Mouse (Mus musculus): ENCODE measurements around the gene Ddx11.
A peak's percentile ranks its signal among the peaks of the same experiment; 100 is the strongest.

Ddx11 gene

DNA sequence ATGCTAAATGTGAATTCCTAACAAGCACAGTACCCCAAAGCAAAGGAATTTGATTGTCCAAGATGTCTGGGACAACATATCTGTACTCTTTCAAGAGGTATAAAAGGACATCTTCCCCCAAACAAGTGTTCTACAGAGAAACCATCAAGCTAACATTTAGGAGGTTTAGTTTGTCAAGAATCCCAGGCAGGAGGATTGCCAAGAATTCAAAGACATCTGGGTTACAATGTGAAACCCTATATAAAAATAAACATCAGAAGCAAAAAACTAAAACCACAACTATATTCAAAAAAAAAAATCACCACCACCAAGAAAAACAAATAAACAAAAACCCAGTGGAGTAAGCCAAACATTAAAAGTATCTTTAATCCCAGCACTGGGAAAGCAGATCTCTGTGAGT is 33.1 kb upstream of the Ddx11 start:
- Histone ChIP-seq H3K36me3 (ENCODE audit: insufficient read depth, low read length) (peaks cover 70% of the 10 kb centered on the region), H3K9me3 (ENCODE audit: low read length) (no peaks in the 10 kb centered on the region), H3K4me1 (replicated peaks; ENCODE audit: low read depth, low read length) (peaks cover 37% of the 10 kb centered on the region), H3K27me3 (ENCODE audit: insufficient read depth, low read length) (no peaks in the 10 kb centered on the region), H3K4me3 (replicated peaks; ENCODE audit: low read length) (no peak overlapping the region)
- no peak for TF ChIP-seq POU5F1 (IDR thresholded peaks at IDR 0.05; ENCODE audit: borderline replicate concordance, low read length)
- TF ChIP-seq NANOG (IDR thresholded peaks at IDR 0.05; ENCODE audit: borderline replicate concordance, low read length) = no peak
- no peak for TF ChIP-seq CTCF (conservative IDR thresholded peaks at IDR 0.05; ENCODE audit: low read length)

- Histone ChIP-seq H3K9me3 (ENCODE audit: low read length) (no peaks in the 10 kb centered on the region), H3K27me3 (ENCODE audit: insufficient read depth, low read length) (no peaks in the 10 kb centered on the region), H3K4me1 (replicated peaks; ENCODE audit: low read depth, low read length) (peaks cover 43% of the 10 kb centered on the region), H3K4me3 (replicated peaks; ENCODE audit: low read length) (no peak overlapping the region), H3K36me3 (ENCODE audit: insufficient read depth, low read length) (peaks cover 66% of the 10 kb centered on the region)
- TF ChIP-seq POU5F1 (IDR thresholded peaks at IDR 0.05; ENCODE audit: borderline replicate concordance, low read length) (no peak), CTCF (conservative IDR thresholded peaks at IDR 0.05; ENCODE audit: low read length) (no peak), NANOG (IDR thresholded peaks at IDR 0.05; ENCODE audit: borderline replicate concordance, low read length) (no peak)
These were observed 31.9 kb upstream of the Ddx11 start for GRCm38 (mm10) chr17:66091392-66091791.

- peaks cover 47% of the 10 kb centered on the region for H3K4me1 ChIP-seq (replicated peaks; ENCODE audit: low read depth, low read length)
- H3K4me3 ChIP-seq (replicated peaks; ENCODE audit: low read length) = no peak overlapping the region
- H3K36me3 ChIP-seq (ENCODE audit: insufficient read depth, low read length) = peaks cover 63% of the 10 kb centered on the region
- TF ChIP-seq POU5F1 (IDR thresholded peaks at IDR 0.05; ENCODE audit: borderline replicate concordance, low read length) (no peak), CTCF (conservative IDR thresholded peaks at IDR 0.05; ENCODE audit: low read length) (no peak), NANOG (IDR thresholded peaks at IDR 0.05; ENCODE audit: borderline replicate concordance, low read length) (no peak)
- H3K9me3 ChIP-seq (ENCODE audit: low read length) = no peaks in the 10 kb centered on the region
- no peaks in the 10 kb centered on the region for H3K27me3 ChIP-seq (ENCODE audit: insufficient read depth, low read length)
These were observed 31.3 kb upstream of the Ddx11 start for GRCm38 (mm10) chr17:66092065-66092464.

- Histone ChIP-seq H3K4me1 (replicated peaks; ENCODE audit: low read depth, low read length) (peaks cover 49% of the 10 kb centered on the region), H3K27me3 (ENCODE audit: insufficient read depth, low read length) (no peaks in the 10 kb centered on the region), H3K4me3 (replicated peaks; ENCODE audit: low read length) (no peak overlapping the region), H3K36me3 (ENCODE audit: insufficient read depth, low read length) (peaks cover 63% of the 10 kb centered on the region), H3K9me3 (ENCODE audit: low read length) (no peaks in the 10 kb centered on the region)
- TF ChIP-seq NANOG (IDR thresholded peaks at IDR 0.05; ENCODE audit: borderline replicate concordance, low read length) = no peak
- no peak for TF ChIP-seq CTCF (conservative IDR thresholded peaks at IDR 0.05; ENCODE audit: low read length)
- TF ChIP-seq POU5F1 (IDR thresholded peaks at IDR 0.05; ENCODE audit: borderline replicate concordance, low read length) = no peak
These were observed 30.7 kb upstream of the Ddx11 start for GRCm38 (mm10) chr17:66092664-66093063.

DNA sequence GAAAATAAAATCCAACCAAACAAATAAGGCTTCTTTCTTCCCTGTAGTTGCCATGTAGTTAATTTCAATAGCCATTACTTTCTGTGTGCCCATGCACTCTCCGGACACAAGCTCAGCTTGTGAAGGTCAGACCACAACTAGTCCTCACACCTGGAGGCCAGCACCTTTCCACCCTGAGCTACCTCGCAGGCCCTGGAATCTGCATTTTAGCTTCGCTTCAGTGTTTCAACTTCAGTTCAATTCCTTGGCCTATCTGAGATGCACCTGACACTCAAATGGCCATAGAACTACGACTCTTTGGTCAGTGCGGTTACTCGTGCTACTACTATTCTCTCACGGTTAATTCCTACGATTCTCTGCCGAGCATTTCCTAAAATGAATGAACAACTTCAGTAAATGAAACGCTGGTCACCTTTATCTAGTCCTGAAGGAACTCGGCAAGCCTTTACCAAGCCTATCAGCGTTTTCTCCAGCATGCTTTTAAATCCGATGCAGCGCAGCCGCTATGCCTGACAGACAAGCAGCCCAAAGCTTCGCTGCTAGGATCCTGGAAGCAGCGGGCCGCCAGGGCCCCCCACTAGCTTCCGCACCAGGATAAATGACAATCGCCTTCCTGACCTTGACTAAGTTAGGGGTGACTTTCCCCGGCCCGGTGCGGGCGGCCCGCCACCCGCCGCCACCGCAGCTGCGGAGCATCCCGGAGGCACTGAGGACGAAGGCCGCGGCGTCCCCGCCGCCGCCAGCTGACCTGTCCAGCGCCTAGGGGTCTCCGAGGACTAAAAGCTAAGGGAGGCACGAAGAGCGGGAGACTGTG is 22.5 kb upstream of the Ddx11 start:
- H3K27me3 ChIP-seq (ENCODE audit: insufficient read depth, low read length) = no peaks in the 10 kb centered on the region
- no peak for TF ChIP-seq POU5F1 (IDR thresholded peaks at IDR 0.05; ENCODE audit: borderline replicate concordance, low read length)
- TF ChIP-seq NANOG (IDR thresholded peaks at IDR 0.05; ENCODE audit: borderline replicate concordance, low read length) = no peak
- TF ChIP-seq CTCF (conservative IDR thresholded peaks at IDR 0.05; ENCODE audit: low read length) = no peak
- H3K4me3 ChIP-seq (replicated peaks; ENCODE audit: low read length) = peak overlapping the region; percentile 98
- H3K36me3 ChIP-seq (ENCODE audit: insufficient read depth, low read length) = peaks cover 20% of the 10 kb centered on the region
- no peaks in the 10 kb centered on the region for H3K9me3 ChIP-seq (ENCODE audit: low read length)
- H3K4me1 ChIP-seq (replicated peaks; ENCODE audit: low read depth, low read length) = peaks cover 65% of the 10 kb centered on the region

DNA sequence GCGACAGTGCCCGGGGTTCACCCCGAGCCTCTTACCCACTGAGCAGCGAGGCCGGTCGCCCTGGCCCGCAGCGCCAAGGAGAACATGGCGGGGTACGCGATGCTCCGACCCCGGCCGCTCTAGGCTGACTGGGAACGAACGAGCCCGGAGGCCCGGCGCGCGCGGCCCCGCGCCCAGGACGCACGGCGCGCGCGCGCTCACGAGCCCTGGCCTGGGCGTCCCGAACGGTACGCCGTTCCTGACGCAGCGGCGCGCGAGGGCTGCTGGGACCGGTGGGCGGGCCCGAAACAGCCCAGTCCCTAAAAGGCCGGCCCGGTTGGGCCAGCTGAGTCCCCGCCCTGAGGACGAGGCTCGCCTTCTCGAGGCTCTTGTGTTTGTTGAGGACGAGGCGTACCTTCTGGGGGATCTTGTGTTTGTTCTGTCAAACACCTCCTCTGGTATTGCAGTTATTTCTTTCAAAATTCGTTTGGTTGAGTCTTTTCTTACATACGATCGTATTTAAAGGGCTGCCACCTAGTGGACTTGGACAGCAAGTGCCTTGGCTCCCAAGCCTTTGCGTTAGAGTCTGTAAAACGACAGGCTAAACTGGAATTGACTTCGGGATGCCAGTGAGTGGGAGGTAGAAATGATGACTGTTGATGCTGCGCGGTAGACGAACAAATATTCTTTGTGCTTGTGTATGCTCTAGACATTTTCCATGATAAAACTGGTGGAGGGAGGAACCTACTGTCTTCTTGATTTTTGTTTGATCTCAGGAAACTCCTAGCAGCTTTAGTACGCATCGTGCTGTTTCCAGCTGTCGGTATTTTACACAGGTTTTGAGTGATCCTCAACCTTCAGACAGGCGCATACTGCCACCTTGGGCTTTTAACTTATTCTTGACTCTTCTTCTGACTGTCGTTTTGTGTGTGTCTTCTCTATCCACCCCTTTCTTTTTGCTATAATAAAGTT is 21.7 kb upstream of the Ddx11 start, which contains the start of gene Ndufv2:
TSS of gene Ndufv2 (minus strand) at position 180 of the 951 bp plus-strand sequence.
- TF ChIP-seq CTCF (conservative IDR thresholded peaks at IDR 0.05; ENCODE audit: low read length) = peak; percentile 97
- TF ChIP-seq POU5F1 (IDR thresholded peaks at IDR 0.05; ENCODE audit: borderline replicate concordance, low read length) = no peak
- no peak for TF ChIP-seq NANOG (IDR thresholded peaks at IDR 0.05; ENCODE audit: borderline replicate concordance, low read length)
- Histone ChIP-seq H3K9me3 (ENCODE audit: low read length) (no peaks in the 10 kb centered on the region), H3K27me3 (ENCODE audit: insufficient read depth, low read length) (no peaks in the 10 kb centered on the region), H3K4me1 (replicated peaks; ENCODE audit: low read depth, low read length) (peaks cover 68% of the 10 kb centered on the region), H3K36me3 (ENCODE audit: insufficient read depth, low read length) (peaks cover 17% of the 10 kb centered on the region), H3K4me3 (replicated peaks; ENCODE audit: low read length) (peak within 1 kb of the TSS; percentile 98)

DNA sequence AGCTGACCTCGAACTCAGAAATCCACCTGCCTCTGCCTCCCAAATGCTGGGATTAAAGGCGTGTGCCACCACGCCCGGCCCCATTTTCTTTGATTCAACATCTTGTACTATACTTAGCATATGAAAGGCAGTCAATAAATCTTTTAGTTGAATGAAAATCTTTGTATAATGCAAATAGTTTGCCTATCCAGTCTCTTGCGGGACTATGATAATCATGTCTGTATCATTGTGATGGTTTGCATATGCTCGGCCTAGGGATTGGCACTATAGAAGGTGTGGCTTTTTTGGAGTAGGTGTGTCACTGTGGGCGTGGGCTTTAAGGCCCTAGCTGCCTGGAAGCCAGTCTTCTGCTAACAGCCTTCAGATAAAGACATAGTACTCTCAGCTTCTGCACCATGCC is 19.2 kb upstream of the Ddx11 start:
- Histone ChIP-seq H3K36me3 (ENCODE audit: insufficient read depth, low read length) (peaks cover under 1% of the 10 kb centered on the region; the same call in 1 of the 2 replicates), H3K9me3 (ENCODE audit: low read length) (no peaks in the 10 kb centered on the region), H3K4me3 (replicated peaks; ENCODE audit: low read length) (0 out of 2 replicates have a peak overlapping the region, but pooled peaks have one; percentile 3), H3K4me1 (replicated peaks; ENCODE audit: low read depth, low read length) (peaks cover 79% of the 10 kb centered on the region), H3K27me3 (ENCODE audit: insufficient read depth, low read length) (no peaks in the 10 kb centered on the region)
- TF ChIP-seq CTCF (conservative IDR thresholded peaks at IDR 0.05; ENCODE audit: low read length) = no peak
- no peak for TF ChIP-seq NANOG (IDR thresholded peaks at IDR 0.05; ENCODE audit: borderline replicate concordance, low read length)
- TF ChIP-seq POU5F1 (IDR thresholded peaks at IDR 0.05; ENCODE audit: borderline replicate concordance, low read length) = no peak
